Mouse (Mus musculus): ENCODE measurements at regions not wholly inside any gene's neighbourhood (a gene's known extent, or its start where the extent isn't known, plus 50 kb on each side); places are given as distances from the start of the nearest gene placed in this dataset.

DNA sequence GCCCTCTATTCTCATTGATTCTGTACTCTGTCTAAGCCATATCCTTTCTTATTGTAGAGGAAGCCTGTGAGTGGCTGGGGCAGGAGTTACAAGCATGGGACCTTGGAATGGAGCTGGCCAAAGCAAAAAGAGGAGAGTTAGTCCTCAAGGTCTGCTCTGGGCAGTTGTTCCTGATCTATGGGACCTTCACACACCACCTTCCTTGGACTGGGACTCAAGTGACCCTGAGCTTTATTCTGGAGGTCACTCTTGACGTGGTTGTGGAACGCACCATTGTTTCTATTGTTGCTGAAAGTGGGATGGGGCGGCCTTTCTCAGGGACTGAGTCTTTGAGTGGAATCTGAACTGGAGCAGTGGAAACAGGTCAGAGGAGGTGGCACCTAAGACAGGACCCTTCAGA, 291.0 kb downstream of the Gm49356 start:
- TF ChIP-seq CTCF (IDR thresholded peaks at IDR 0.05; ENCODE audit: insufficient read depth, low read length), result no peak
- TF ChIP-seq POLR2A (IDR thresholded peaks at IDR 0.05; ENCODE audit: borderline replicate concordance, extremely low read depth, low read depth, low read length), result no peak

Measured in lung, adult 2 months (tissue).